Mouse (Mus musculus): Measurements from ENCODE around the gene Sez6.
A peak's percentile ranks its signal among the peaks of the same experiment; 100 is the strongest.

Sez6 gene

GRCm38 (mm10) chr11:78023607-78024006 lies 93.0 kb downstream of the Sez6 start:
- H3K36me3 ChIP-seq (ENCODE audit: insufficient read depth, low read length) = peaks cover 90% of the 10 kb centered on the region
- TF ChIP-seq CTCF (conservative IDR thresholded peaks at IDR 0.05; ENCODE audit: low read length) (peak; percentile 71), NANOG (IDR thresholded peaks at IDR 0.05; ENCODE audit: borderline replicate concordance, low read length) (no peak), POU5F1 (IDR thresholded peaks at IDR 0.05; ENCODE audit: borderline replicate concordance, low read length) (no peak)
- H3K27me3 ChIP-seq (ENCODE audit: insufficient read depth, low read length) = no peaks in the 10 kb centered on the region
- no peak overlapping the region for H3K4me3 ChIP-seq (replicated peaks; ENCODE audit: low read length)
- peaks cover 27% of the 10 kb centered on the region for H3K4me1 ChIP-seq (replicated peaks; ENCODE audit: low read depth, low read length)
- H3K9me3 ChIP-seq (ENCODE audit: low read length) = no peaks in the 10 kb centered on the region

Measured in E14TG2a.4 (cell line).